24 mouse cellular contexts compared by ENCODE assay signal in genomic region chr13:56644031-56644430, GRCm38 (mm10).
"Had no signal": no experiment of that assay in that cellular context is flagged by ENCODE, and none has a peak within 500 bp of the region (broad histone marks: within the 10 kb centered on the region; RNA-seq: fewer than 3 reads in every experiment).

No protein-coding gene starts in this region.

- H3K4me2 ChIP-seq: heart, embryonic 11.5 days; heart, embryonic 13.5 days; heart, embryonic 15.5 days; hindbrain, embryonic 13.5 days; hindbrain, embryonic 15.5 days; limb, embryonic 12.5 days; liver, embryonic 11.5 days; liver, embryonic 13.5 days; liver, embryonic 15.5 days had no signal

- DNase-seq: gastrocnemius, postnatal 14 days; gastrocnemius, postnatal 36 days; heart, adult 11 months; heart, adult 2 months; heart, postnatal 14 days; heart, postnatal 36 days; kidney, adult 11 months; kidney, postnatal 10 days; kidney, postnatal 36 days; layer of hippocampus, adult 9-11 months; liver; liver, embryonic 13.5 days had no signal

- H3K9me3 ChIP-seq: heart, embryonic 13.5 days; heart, embryonic 15.5 days; hindbrain, embryonic 13.5 days; hindbrain, embryonic 15.5 days; limb, embryonic 10.5 days; limb, embryonic 12.5 days; liver, embryonic 13.5 days; liver, embryonic 15.5 days had no signal

- H3K9ac ChIP-seq: heart, embryonic 13.5 days; heart, embryonic 15.5 days; hindbrain, embryonic 13.5 days; hindbrain, embryonic 15.5 days; limb, embryonic 12.5 days; liver, embryonic 13.5 days; liver, embryonic 15.5 days had no signal

- H3K27ac ChIP-seq: heart, adult 2 months; heart, embryonic 13.5 days; heart, embryonic 15.5 days; hindbrain, embryonic 13.5 days; hindbrain, embryonic 15.5 days; hindbrain, postnatal 0 days; left cerebral cortex, adult 2 months; limb, embryonic 12.5 days; liver, embryonic 13.5 days; liver, embryonic 15.5 days had no signal

- H3K36me3 ChIP-seq: heart, embryonic 15.5 days; hindbrain, embryonic 13.5 days; hindbrain, embryonic 15.5 days; liver, embryonic 13.5 days; liver, embryonic 15.5 days had no signal

- ATAC-seq: hindbrain, postnatal 0 days; intestine, embryonic 16.5 days had no signal

- H3K4me3 ChIP-seq: heart, adult 2 months; heart, embryonic 13.5 days; heart, embryonic 15.5 days; hindbrain, embryonic 13.5 days; hindbrain, embryonic 15.5 days; left cerebral cortex, adult 2 months; limb, embryonic 10.5 days; limb, embryonic 12.5 days; liver, embryonic 13.5 days; liver, embryonic 15.5 days had no signal

- H3K27me3 ChIP-seq: heart, embryonic 13.5 days; heart, embryonic 15.5 days; hindbrain, embryonic 13.5 days; hindbrain, embryonic 15.5 days; limb, embryonic 12.5 days; liver, embryonic 13.5 days; liver, embryonic 15.5 days had no signal
